Mouse (Mus musculus) bone marrow, adult 2 months (tissue): ENCODE results near the gene Tmem136.

Experiments used
- CTCF ChIP-seq: fragments of 200-500 bp; IDR thresholded peaks from 2 replicates; pipeline ENCODE4 v1.5.1; 2011; ENCODE audit warnings: low read length, control low read depth; ENCODE audit not compliant: control insufficient read depth, insufficient read depth
- POLR2A ChIP-seq: fragments of 200-500 bp; IDR thresholded peaks from 2 replicates; pipeline ENCODE4 v1.6.1; 2011; ENCODE audit warnings: low read depth, mild to moderate bottlenecking, control low read depth, low read length, borderline replicate concordance; ENCODE audit not compliant: control insufficient read depth

- TF ChIP-seq CTCF (0 out of 2 replicates have a peak, but pooled peaks have one; percentile 14), POLR2A (no peak)
Measured at GRCm38 (mm10) chr9:43122379-43122778, 6.0 kb upstream of the Tmem136 start.
